Mouse (Mus musculus): ENCODE results near the gene Hpgds. TPM values are rescaled to one million over a fixed set of nuclear protein-coding genes. Genes with fewer than 3 reads are reported as not detected.

Gene Hpgds
- polyA plus RNA-seq, 1 experiment: 1.3 TPM

- no peak overlapping the region for H3K27ac ChIP-seq (replicated peaks; ENCODE audit: low read depth, low read length)
- H3K4me3 ChIP-seq (ENCODE audit: insufficient read depth, low read depth, low read length): no peak overlapping the region
- H3K4me1 ChIP-seq (ENCODE audit: control insufficient read depth, insufficient read depth, insufficient read length, low read length): no peaks in the 10 kb centered on the region
Measured at GRCm38 (mm10) chr6:65117540-65117939, 27.2 kb downstream of the Hpgds start.

- H3K4me1 ChIP-seq (ENCODE audit: control insufficient read depth, insufficient read depth, insufficient read length, low read length): no peaks in the 10 kb centered on the region; the same call in 1 of the 2 replicates
- peak overlapping the region; percentile 78 for H3K27ac ChIP-seq (replicated peaks; ENCODE audit: low read depth, low read length)
Measured at GRCm38 (mm10) chr6:65114902-65115301, 29.8 kb downstream of the Hpgds start.

GRCm38 (mm10) chr6:65079139-65079538, 65.6 kb downstream of the Hpgds start:
- H3K4me3 ChIP-seq (ENCODE audit: insufficient read depth, low read depth, low read length): no peak overlapping the region
- no peaks in the 10 kb centered on the region for H3K4me1 ChIP-seq (ENCODE audit: control insufficient read depth, insufficient read depth, insufficient read length, low read length)
- no peak overlapping the region for H3K27ac ChIP-seq (replicated peaks; ENCODE audit: low read depth, low read length)

More at GRCm38 (mm10) chr6:65114902-65115301, 29.8 kb downstream of the Hpgds start:
- no peak overlapping the region for H3K4me3 ChIP-seq (ENCODE audit: insufficient read depth, low read depth, low read length)

GRCm38 (mm10) chr6:65075201-65075600, 69.5 kb downstream of the Hpgds start:
- H3K4me1 ChIP-seq (ENCODE audit: control insufficient read depth, insufficient read depth, insufficient read length, low read length): no peaks in the 10 kb centered on the region
- H3K27ac ChIP-seq (replicated peaks; ENCODE audit: low read depth, low read length): no peak overlapping the region
- H3K4me3 ChIP-seq (ENCODE audit: insufficient read depth, low read depth, low read length): no peak overlapping the region

Other genes starting within 250 kb of the Hpgds start
- 10.1 and 10.2 TPM in 2 replicates for gene Smarcad1, start 102.3 kb downstream of the Hpgds start, polyA plus RNA-seq (2012; ENCODE audit: insufficient read depth, insufficient read length, missing spikeins)
- not detected in 2 replicates for gene C130060K24Rik, start 236.2 kb upstream of the Hpgds start, polyA plus RNA-seq (2012; ENCODE audit: insufficient read depth, insufficient read length, missing spikeins)